Mouse (Mus musculus) midbrain, embryonic 16.5 days (tissue): Measurements from ENCODE around the gene Rgs5. TPM values are rescaled to one million over a fixed set of nuclear protein-coding genes. Genes with fewer than 3 reads are reported as not detected.

ENCODE experiments used
- polyA plus RNA-seq: library from polyadenylated mRNA; unstranded; fragments of >200 nt; fragmentation: Nextera tagmentation; extraction: Ambion mirVana; gene quantifications from 2 replicates; pipeline ENCODE4 v1.2.1, GENCODE M21; 2015

Rgs5 gene
- polyA plus RNA-seq, 1 experiment from 2014 or later = 17.5 TPM

Other genes starting within 250 kb of the Rgs5 start
- gene Nuf2, start 124.0 kb upstream of the Rgs5 start, polyA plus RNA-seq = 8.0 and 9.0 TPM in 2 replicates
- 53.6 and 66.9 TPM in 2 replicates for gene Rgs4, start 92.1 kb downstream of the Rgs5 start, polyA plus RNA-seq